Mouse (Mus musculus): Measurements from ENCODE around the gene Crnkl1.

Crnkl1 gene

DNA sequence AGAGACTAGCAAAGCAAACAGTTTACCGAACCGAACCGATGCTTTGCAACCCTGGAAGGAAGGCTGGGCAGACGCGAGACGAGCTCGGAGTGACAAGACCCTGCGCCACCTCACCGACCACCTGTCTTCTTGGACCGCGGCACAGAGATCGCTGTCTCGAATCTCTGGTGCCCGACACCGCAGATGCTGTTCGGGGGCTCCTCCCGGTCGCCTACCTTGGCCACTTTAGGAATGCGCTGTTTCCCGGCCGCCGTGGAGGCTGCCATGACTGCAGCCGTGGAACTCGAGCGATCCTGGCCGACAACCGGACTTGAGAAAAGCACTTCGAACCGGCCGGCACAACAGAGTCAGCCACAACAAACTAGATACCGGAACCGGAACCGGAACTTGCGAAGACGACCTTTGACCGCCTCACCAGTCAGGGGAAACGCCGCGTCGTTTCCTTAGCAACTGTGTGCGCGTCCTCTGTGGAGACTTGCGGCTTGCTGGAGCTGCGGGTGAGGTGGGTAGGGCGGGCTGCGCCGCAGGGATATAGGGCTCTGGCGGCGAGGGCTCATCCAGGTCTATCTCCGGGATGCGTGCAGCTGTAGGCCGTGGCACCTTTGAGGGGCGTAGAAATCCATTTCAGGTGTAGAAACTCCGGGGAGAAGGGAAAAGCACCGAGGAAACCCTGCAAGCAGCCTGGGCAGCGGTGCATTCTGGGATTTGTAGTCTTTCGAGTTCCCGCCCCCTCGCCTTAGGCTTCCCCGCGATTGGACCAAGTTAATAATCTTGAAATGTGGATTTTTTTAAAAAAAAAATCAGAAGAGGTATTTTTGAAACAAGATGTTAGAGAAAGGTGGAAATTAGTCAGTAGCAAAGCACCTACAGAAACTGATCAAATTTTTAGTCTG, at the start of gene Crnkl1, which contains the start of gene Cfap61:
Crnkl1 (minus strand) TSS at position 676 of the 893 bp plus-strand sequence.
Cfap61 (plus strand) TSS at position 446 of the 893 bp plus-strand sequence.
- peak; percentile 92 for DNase-seq (ENCODE audit: low read depth)

DNA sequence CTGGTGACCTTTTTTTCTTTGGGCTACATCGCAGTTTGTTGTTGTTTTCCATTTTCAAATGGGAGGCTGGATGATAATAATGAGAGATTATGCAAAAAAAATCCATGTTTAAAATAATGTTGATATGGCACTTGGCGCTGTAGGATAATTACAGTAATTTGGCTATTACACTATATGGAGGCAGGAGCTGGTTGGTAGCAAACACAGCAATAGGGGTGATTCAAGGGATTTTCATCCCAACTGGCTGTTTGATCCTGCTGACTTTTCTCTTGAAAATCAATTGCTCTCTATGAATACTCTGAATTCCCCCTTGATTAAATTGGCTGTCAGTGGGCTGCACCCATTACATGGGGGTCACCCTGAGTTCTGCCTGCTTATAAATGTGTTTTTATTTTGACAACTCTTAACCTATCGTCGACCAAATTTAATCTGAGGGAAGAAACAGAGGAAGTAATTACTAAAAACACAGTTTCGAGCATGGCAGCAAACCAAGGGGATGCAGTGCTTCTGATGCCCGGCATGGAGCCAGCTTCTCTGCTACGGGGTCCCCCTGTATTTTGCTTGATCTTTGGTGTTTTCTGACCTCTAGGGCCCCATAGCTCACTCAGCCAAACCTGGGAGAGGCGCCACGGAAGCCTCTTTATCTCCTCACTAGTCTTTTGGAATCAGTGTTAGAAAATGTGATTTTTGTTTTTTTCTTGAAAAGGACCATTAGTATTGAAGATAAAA, 47.7 kb upstream of the Crnkl1 start:
- DNase-seq (ENCODE audit: low read depth), result no peak

DNA sequence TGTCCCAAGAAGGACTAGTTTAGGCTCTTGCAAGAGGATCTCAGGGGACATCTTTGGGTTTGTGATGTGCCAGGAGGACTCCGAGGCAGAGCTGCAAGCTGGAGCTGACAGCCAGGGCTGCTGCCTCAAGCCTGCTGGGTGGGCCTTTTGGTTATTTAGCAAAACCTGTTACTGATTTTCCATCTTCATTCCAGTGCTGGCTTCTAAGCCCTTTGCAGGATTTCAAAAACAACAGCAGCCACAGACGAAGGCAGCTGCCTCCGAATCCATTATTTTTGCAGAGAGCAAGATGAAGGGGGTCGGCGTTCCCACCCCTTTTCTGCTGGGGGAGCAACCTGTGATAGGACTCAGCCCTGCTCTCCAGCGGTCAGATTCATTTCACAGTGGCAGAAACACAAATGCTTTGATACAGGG, 46.9 kb upstream of the Crnkl1 start:
- DNase-seq (ENCODE audit: low read depth), result no peak

DNA sequence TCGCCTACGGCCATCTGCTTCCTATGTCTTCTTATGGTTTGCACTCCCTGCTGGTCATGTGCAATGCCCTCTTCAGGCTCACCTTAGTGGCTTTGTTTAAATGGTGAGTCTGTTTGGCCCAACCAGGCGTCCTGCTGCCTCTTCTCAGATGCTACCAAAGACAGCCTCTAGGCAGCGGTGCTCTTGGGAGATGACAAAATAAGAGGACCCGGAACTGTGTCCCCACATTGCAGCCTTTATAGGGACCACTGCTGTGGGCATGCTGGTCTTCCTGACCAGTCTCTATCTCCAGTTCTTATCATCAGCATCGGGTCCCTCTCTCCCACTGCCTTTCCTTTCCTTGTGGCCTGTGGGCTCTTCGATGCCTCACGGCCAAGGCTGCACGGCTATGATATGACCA, 46.1 kb upstream of the Crnkl1 start:
- DNase-seq (ENCODE audit: low read depth), result no peak

DNA sequence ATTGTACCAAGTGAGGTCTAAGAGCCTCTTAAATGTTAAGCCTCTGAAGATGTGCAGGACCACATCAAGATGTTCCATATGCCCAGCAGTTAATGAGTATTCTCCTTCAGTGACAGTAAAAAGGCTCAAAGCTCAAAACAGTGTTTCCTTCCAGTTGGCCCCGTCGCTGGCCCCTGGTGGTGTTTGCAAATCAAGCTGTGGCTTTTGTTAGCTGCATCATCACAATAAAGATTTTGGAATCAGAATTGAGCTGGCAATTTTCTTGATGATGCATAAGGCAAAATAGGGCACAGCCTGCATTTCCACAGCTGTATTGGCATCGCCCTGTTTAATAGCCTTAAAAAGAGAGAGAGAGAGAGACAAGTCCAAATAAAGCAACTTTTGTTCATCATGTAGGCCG, 44.8 kb upstream of the Crnkl1 start:
- no peak for DNase-seq (ENCODE audit: low read depth)

DNA sequence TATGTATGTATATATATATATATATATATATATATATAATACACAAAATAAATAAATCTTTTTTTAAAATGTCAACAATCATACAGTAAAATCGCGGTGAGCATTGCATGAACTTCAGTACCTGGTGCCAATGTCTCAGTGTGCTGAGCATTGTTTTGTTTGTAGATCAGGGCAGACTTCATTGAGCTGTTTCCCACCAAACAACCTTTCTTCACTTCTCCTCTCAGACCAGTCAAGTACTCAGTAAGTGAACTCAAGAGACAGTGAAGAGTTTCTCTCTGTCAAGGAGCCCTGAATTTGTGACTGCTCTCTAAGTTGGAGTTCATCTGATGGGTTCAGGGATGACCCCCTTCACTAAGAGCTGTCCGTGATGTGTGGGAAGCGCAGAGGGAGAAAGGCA, 37.8 kb upstream of the Crnkl1 start:
- no peak for DNase-seq (ENCODE audit: low read depth)

DNA sequence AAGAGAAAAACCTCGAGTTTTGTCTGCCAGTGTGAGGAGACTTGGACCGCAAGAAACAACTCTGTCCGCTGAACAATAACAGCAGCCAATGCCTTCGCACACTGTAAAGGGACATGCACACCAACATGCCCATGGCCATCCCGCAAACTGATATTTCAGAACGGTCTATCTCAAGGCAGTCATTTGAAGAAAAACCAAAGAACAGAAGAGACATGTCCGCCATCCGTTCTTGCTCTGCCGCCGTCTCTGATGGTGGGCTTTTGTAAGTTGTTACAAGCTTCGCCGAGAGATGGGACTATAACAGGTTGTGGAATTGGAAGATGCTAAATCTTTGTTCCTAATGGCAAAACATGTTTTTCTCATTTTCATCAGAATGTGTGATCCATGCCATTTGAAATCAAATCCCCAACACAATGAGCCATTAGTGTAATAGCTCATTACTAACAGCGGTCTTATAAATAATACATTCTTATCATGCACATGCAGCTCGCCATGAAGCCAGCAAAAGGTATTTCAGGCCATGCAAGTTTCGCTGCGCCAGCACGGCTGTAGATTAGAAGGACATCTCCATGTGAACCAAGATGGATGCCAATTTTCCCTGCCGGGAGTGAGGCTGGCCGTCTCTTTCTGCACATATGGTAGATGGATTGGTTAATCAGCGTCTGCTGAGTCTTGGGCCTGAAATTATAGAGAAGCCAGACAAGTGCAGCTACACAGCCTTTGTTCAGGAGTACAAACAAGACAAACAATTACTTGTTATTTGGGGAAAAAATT, 36.6 kb upstream of the Crnkl1 start:
- DNase-seq (ENCODE audit: low read depth), result no peak

DNA sequence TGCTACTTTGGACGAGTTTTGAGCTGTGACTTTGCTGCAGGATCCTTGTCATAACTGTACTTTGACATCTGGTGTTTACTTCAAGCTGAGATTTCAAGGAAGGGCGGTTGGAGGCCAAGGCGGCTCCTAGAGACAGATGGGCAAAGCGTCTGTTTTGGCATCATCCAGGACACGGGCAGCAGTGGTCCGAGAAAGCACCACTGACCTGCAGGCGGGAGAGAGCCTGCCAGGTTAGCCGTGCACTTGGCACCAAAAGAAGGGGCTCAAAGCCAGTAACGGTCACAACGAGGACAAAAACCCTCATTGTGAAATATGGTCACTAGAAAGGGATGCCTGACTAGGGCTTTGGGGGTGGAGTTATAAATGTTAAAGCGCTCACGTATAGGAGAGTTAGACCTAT, 35.9 kb upstream of the Crnkl1 start:
- no peak for DNase-seq (ENCODE audit: low read depth)

DNA sequence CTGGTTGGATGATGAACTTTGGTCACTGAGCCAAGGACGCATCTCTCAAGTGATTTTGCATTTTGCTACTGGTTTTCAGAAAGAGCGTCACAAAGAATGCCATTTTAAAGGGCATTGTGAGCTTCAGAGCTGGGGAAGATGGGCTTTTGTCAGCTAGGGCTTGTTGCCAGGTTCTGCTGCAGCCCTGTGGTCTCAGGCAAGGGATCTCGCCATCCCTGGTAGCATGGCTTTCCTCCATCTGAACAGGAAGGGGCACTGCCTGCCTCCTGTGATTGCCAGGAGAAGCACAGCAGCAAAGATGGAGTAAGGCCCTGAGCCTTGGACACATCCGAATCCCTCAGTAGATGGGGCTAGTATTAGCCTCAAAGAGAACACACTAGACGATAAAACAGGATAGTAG, 27.0 kb upstream of the Crnkl1 start:
- DNase-seq (ENCODE audit: low read depth), result no peak

DNA sequence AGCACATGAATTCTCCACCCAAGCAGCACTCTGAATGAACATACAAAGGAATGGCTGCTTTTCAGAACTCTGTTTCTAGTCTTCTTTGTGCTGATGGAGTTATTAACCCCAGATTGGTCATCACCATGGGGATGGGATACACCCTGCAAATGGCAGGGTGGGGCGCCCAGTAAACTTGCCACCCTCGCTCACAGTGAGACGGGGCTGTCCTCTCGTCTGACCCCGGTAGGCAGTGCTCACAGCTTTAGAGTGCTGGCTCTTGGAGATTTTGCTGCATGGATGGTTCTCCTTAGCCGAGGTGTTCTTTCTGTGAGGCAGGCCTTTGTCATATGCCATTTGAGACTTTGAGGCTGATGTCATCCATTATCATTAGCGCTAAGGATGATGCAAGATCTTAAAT, 23.7 kb upstream of the Crnkl1 start:
- no peak for DNase-seq (ENCODE audit: low read depth)

DNA sequence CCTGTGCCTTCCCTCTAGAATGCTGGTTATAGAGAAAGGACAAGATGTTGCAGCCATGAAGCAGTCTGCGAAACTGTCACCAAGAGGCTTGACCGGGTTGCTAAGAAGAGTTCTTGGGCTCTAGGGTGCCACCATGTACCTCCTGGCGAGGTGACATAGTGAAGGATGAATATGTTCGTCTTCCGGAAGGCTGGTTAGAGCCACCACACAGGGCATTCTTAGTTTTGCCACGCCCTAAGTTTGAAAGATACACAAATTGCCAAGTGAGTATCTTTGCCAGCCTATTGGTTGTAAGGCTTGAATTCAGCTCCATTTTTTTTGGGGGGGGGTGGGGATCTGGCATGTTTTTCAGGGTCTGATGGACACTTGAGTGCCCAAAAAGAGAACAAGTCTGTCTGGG, 23.3 kb upstream of the Crnkl1 start:
- no peak for DNase-seq (ENCODE audit: low read depth)

DNA sequence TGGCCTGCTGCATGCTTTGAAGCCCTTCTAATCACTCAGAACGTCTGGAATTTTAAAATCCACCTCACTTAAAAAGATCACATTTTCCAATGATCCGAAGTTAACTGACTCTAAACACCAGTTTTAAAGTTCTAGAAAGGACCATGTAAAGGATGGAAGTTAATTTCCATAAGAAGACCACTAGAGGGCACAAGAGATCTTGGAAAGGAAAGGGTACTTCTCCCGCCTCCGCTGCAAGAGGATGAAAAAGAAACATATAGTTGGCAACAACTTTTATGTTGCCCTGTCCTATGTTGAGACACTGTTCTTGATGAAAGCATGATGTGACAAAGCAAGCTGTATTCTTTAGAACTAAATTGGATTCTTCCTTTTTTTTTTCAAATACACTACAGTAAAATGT, 22.6 kb upstream of the Crnkl1 start:
- peak; percentile 1 for DNase-seq (ENCODE audit: low read depth)

DNA sequence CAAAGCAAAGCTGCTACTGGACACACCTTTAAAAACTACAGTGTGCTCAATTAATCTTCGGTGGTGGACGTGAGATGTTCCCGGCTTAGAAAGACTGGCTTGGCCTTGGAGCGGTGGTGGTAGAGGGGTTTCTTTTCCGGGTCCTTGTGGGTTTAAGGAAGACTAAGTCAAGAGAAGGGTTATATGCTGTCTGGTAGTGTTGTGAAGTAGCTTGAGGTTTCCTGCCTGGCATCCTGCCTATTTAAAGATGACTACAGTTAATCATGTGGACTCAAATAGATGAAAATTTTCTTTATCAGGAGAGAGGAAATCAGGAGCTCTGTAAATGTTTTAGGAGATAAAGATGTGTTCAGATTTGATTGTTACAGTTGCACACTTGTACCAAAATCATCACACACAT, 21.5 kb upstream of the Crnkl1 start:
- no peak for DNase-seq (ENCODE audit: low read depth)

DNA sequence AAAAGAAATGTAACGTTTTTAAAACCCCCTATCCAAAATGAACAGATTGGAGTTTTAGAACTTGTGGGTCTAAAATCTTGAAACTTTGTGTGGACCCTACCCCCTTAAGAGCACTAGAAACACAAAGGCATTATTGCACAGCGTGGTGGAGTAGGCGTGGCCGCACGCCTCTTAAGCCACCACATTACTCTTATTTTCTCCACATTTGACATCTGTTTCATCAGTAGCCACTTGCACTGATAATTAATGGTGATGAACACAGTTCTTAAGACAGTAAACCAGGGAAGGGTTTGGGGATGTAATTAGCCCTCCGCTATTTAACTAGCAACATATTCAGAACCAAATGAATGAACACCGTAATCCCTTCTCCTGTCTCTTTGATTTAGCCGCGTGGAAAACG, 21.0 kb upstream of the Crnkl1 start:
- DNase-seq (ENCODE audit: low read depth), result no peak

DNA sequence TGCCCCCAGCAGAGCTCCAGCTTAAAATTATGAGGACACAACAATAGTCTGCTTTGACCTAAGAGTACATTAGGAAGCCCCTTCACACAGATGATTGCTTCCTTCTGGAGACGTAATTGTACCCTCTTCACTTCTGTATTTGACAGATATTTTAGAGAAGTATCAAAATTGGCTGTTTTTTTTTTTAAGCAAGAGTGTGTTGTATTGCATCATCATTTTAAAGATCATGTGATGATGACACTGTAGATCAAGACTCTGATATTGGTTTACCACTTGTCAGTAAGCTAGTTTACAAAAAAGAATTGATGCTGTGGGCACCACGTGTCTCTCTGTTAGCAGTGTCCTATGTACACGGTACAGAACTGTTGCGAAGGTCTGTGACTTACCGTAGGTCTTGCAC, 17.9 kb upstream of the Crnkl1 start:
- no peak for DNase-seq (ENCODE audit: low read depth)

DNA sequence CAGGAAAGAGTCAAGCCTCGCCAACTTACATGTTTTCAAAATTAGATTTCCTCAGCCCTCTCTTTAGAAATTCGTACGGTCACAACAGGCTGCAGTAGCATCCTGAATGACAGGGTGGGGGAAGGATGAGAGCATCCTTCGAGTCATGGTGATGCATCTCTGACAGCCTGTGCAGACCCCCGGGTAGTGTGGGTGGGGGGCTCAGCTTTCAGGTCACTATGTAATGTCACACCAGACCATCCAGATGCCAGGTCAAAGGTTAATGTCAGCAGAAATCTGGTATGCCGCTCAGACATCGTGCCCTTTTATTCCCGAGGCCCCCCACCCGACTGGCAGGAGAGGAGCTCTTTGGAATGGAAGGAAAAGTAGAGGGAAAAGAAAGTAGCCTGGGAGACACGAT, 15.4 kb upstream of the Crnkl1 start:
- DNase-seq (ENCODE audit: low read depth), result no peak

DNA sequence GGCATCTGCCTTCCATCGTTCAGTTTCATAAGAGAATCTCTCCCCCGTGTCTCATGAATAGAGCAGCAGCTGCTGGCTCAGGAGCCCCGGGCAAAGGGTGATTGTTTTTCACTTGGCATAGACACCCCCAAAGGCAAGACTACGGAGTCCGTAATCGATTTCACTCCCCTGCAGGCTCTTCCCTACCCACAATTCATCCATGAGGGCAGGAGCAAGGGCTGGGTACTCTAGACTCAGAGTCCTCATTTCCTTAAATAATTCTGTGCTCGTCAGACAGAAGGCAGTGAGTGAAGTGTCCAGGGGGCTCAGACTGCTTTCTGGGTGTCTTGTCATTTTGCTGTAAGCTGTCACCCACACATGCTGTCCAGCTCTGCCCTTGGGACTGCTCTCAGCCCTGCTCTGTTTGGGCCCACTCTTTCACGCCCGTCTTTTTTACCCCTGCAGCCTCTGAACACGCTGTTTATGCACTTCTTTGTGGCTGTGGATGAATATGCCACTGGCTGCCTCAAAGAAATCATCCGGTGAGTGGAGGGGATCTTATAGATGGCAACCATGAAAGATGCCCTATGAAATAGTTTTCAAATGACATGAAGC, 14.8 kb upstream of the Crnkl1 start:
- no peak for DNase-seq (ENCODE audit: low read depth)

DNA sequence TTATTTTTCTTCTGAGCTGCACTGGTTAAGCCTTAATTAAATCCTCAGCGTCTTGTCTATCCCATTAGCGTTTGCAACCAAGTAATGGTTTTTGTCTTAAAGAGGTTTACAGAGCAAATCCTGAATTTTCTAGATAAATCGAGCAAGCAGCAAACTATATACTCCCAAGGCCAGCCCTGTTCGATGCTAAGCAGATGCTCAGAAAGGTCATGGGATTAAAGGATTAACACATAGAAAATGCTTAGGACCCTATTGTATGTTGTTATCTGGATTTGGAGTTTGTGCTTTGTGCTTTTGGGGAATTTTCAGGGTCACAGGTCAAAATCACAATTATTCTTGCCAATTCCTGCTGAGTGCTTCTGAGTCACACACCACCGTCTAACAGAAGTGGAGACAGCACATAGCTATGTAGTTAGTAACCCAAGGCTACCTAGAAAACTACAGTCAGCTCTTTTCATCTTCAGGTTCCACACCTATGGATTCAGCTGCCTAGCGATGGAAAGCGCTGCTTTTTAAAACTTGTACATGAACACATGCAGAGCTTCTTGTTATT, 13.7 kb upstream of the Crnkl1 start:
- DNase-seq (ENCODE audit: low read depth), result no peak

DNA sequence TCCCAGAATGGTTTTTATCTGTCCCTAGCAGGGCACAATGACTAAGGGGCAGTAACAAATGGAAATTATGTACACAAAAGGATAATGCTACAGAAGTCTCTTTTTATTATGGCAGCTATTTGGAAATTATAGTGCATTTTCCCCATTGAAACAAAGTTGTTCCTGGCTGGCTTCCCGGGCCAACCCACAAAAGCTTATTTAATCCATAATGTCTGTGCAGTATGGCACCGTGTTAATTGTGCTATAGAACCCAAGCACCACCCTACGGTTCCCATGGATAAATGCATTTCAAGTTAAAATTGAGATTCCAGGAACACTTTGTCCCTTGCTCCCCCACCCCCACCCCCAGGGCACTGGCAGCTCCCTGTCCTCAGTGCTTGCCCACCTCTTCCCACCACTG, 9.5 kb upstream of the Crnkl1 start:
- DNase-seq (ENCODE audit: low read depth), result no peak

DNA sequence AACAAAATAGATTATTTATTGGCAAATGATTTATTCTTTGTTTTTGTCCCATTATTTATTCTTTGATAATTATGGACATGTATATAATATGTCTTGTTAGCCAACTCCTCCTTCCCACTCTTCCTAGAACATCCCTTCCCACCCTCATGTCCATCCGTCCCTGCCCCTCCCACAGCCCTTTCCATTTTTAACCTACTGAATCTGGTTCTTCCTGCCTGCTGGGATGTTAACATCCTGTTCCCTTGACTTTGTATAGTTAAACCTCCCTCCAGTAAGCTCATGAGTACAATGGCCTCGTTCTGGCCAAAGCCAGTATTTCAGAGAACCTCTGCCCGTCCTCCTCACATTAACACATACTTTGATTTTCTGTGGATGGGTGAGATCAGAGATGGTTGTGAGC, 6.6 kb upstream of the Crnkl1 start:
- DNase-seq (ENCODE audit: low read depth), result no peak

DNA sequence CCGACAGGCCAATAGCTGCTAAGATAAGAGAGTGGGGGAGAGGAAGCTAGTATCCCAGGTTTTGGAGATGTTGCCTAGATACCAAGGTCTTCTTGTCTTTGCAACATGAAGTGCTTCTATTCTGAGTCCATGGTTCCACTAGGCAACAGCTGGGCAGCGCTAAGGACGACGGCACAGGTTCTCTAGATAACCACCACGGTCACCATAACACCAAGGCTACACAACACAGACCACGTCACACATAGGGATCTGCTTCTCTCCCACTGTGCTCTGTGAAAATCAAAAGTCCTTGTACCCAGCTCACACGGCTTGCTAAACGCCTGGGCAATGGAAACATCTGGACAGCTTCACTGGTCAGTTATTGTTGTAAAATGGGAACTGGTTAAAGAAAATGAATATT, 2.2 kb upstream of the Crnkl1 start:
- DNase-seq (ENCODE audit: low read depth), result no peak

Data from c-Kit-positive CD71-positive TER-119-negative erythroid progenitor cells, embryonic 14.5 days (primary cell).